Mouse (Mus musculus) midbrain, embryonic 13.5 days (tissue): ENCODE data around the gene Parn. TPM values are rescaled to one million over a fixed set of nuclear protein-coding genes. Genes with fewer than 3 reads are reported as not detected.

Experiments
- ATAC-seq: fragments of 200-750 bp; cut with Nextera tagmentation; 2 replicates; pipeline ENCODE4 v1.8.0; 2017; ENCODE audit warnings: mild to moderate bottlenecking, moderate TSS enrichment, moderate library complexity
- H3K27ac ChIP-seq: fragments of 300-500 bp; sonication (generic); 2 replicates; pipeline ENCODE4 v1.5.1; 2015; ENCODE audit warnings: inconsistent platforms, mild to moderate bottlenecking, moderate library complexity
- H3K27me3 ChIP-seq: fragments of 300-500 bp; sonication (generic); 2 replicates; pipeline ENCODE4 v1.6.1; 2015; ENCODE audit warnings: mild to moderate bottlenecking, inconsistent platforms
- H3K36me3 ChIP-seq: fragments of 300-500 bp; sonication (generic); 2 replicates; pipeline ENCODE4 v1.6.1; 2015; ENCODE audit warnings: mild to moderate bottlenecking, inconsistent platforms
- H3K4me1 ChIP-seq: fragments of 300-500 bp; sonication (generic); replicated peaks from 2 replicates; pipeline ENCODE4 v1.6.1; 2015; ENCODE audit warnings: inconsistent platforms
- H3K4me2 ChIP-seq: fragments of 300-500 bp; sonication (generic); replicated peaks from 2 replicates; pipeline ENCODE4 v1.6.1; 2015; ENCODE audit warnings: moderate library complexity, mild to moderate bottlenecking, inconsistent platforms
- H3K4me3 ChIP-seq: fragments of 300-500 bp; sonication (generic); replicated peaks from 2 replicates; pipeline ENCODE4 v1.5.1; 2015; ENCODE audit warnings: mild to moderate bottlenecking, inconsistent platforms
- H3K9ac ChIP-seq: fragments of 300-500 bp; sonication (generic); replicated peaks from 2 replicates; pipeline ENCODE4 v1.6.1; 2015; ENCODE audit warnings: mild to moderate bottlenecking, inconsistent platforms
- H3K9me3 ChIP-seq: fragments of 300-500 bp; sonication (generic); 2 replicates; pipeline ENCODE4 v1.6.1; 2016; ENCODE audit warnings: mild to moderate bottlenecking, inconsistent platforms
- whole genome bisulfite sequencing: fragments of 180-500 bp; shearing (Covaris S2); methylation state at CpG from one replicate; pipeline ENCODE4 v1.1.7; 2015; 5-methylcytosine and 5-hydroxymethylcytosine counted together
- polyA plus RNA-seq: library from polyadenylated mRNA; unstranded; fragments of >200 nt; fragmentation: Nextera tagmentation; extraction: Ambion mirVana; gene quantifications from 2 replicates; pipeline ENCODE4 v1.2.1, GENCODE M21; 2015

Gene Parn
- 37.7 and 39.9 TPM in 2 replicates for polyA plus RNA-seq

GRCm38 (mm10) chr16:13667878-13668343 lies at the start of gene Parn:
Gene Parn, minus strand, starts transcription at chr16:13668170.
- under 1% methylated on average over 35 of the region's 35 CpGs for WGBS
- peaks cover 19% of the 10 kb centered on the region for H3K36me3 ChIP-seq
- peak within 1 kb of the TSS; percentile 76 for H3K27ac ChIP-seq
- ATAC-seq = peak; percentile 89
- no peaks in the 10 kb centered on the region for H3K9me3 ChIP-seq
- peak within 1 kb of the TSS; percentile 80 for H3K4me3 ChIP-seq
- H3K4me1 ChIP-seq = peaks cover 23% of the 10 kb centered on the region
- H3K27me3 ChIP-seq = no peaks in the 10 kb centered on the region
- peak within 1 kb of the TSS; percentile 81 for H3K9ac ChIP-seq
- peak within 1 kb of the TSS; percentile 88 for H3K4me2 ChIP-seq

GRCm38 (mm10) chr16:13716821-13717553 lies 49.0 kb upstream of the Parn start:
- WGBS = 86% methylated on average over 2 of the region's 2 CpGs
- Histone ChIP-seq H3K27ac (no peak overlapping the region), H3K36me3 (no peaks in the 10 kb centered on the region), H3K9ac (no peak overlapping the region), H3K4me2 (no peak overlapping the region), H3K27me3 (no peaks in the 10 kb centered on the region), H3K9me3 (no peaks in the 10 kb centered on the region), H3K4me3 (no peak overlapping the region), H3K4me1 (no peaks in the 10 kb centered on the region)
- no peak for ATAC-seq

GRCm38 (mm10) chr16:13714910-13715309 lies 46.9 kb upstream of the Parn start:
- 90% methylated on average over 3 of the region's 3 CpGs for whole genome bisulfite sequencing
- no peaks in the 10 kb centered on the region for H3K36me3 ChIP-seq
- H3K4me3 ChIP-seq = no peak overlapping the region
- no peak overlapping the region for H3K9ac ChIP-seq
- no peak for ATAC-seq
- no peaks in the 10 kb centered on the region for H3K4me1 ChIP-seq
- no peaks in the 10 kb centered on the region for H3K27me3 ChIP-seq
- H3K27ac ChIP-seq = no peak overlapping the region
- H3K4me2 ChIP-seq = no peak overlapping the region
- H3K9me3 ChIP-seq = no peaks in the 10 kb centered on the region

- WGBS = 96% methylated on average over 10 of the region's 10 CpGs
- no peaks in the 10 kb centered on the region for H3K27me3 ChIP-seq
- H3K36me3 ChIP-seq = peaks cover 52% of the 10 kb centered on the region
- H3K4me1 ChIP-seq = no peaks in the 10 kb centered on the region
- H3K4me3 ChIP-seq = no peak overlapping the region
- H3K4me2 ChIP-seq = no peak overlapping the region
- no peak overlapping the region for H3K9ac ChIP-seq
- no peak for ATAC-seq
- no peak overlapping the region for H3K27ac ChIP-seq
- no peaks in the 10 kb centered on the region for H3K9me3 ChIP-seq
Measured at GRCm38 (mm10) chr16:13704676-13705075, 36.7 kb upstream of the Parn start.

- H3K9me3 ChIP-seq = no peaks in the 10 kb centered on the region
- 97% methylated on average over 7 of the region's 7 CpGs for WGBS
- no peaks in the 10 kb centered on the region for H3K4me1 ChIP-seq
- H3K36me3 ChIP-seq = peaks cover 74% of the 10 kb centered on the region
- no peak overlapping the region for H3K4me3 ChIP-seq
- no peak overlapping the region for H3K27ac ChIP-seq
- no peak overlapping the region for H3K4me2 ChIP-seq
- ATAC-seq = no peak
- no peak overlapping the region for H3K9ac ChIP-seq
- H3K27me3 ChIP-seq = no peaks in the 10 kb centered on the region
Measured at GRCm38 (mm10) chr16:13702184-13702583, 34.2 kb upstream of the Parn start.

GRCm38 (mm10) chr16:13698998-13699397 lies 31.0 kb upstream of the Parn start:
- ATAC-seq = no peak
- no peaks in the 10 kb centered on the region for H3K9me3 ChIP-seq
- H3K4me1 ChIP-seq = no peaks in the 10 kb centered on the region
- H3K27me3 ChIP-seq = no peaks in the 10 kb centered on the region
- WGBS = 94% methylated on average over 7 of the region's 7 CpGs
- H3K36me3 ChIP-seq = peaks cover 86% of the 10 kb centered on the region
- no peak overlapping the region for H3K9ac ChIP-seq
- H3K4me3 ChIP-seq = no peak overlapping the region
- no peak overlapping the region for H3K4me2 ChIP-seq
- H3K27ac ChIP-seq = no peak overlapping the region

- H3K4me2 ChIP-seq = no peak overlapping the region
- peaks cover 30% of the 10 kb centered on the region for H3K36me3 ChIP-seq
- H3K27ac ChIP-seq = no peak overlapping the region
- no peaks in the 10 kb centered on the region for H3K9me3 ChIP-seq
- WGBS = 93% methylated on average over 3 of the region's 3 CpGs
- no peak overlapping the region for H3K9ac ChIP-seq
- no peak overlapping the region for H3K4me3 ChIP-seq
- no peak for ATAC-seq
- H3K27me3 ChIP-seq = no peaks in the 10 kb centered on the region
- no peaks in the 10 kb centered on the region; the same call in 1 of the 2 replicates for H3K4me1 ChIP-seq
Measured at GRCm38 (mm10) chr16:13678601-13679319, 10.8 kb upstream of the Parn start.

- 89% methylated on average over 3 of the region's 3 CpGs for WGBS
- H3K27me3 ChIP-seq = no peaks in the 10 kb centered on the region
- no peaks in the 10 kb centered on the region for H3K9me3 ChIP-seq
- H3K36me3 ChIP-seq = peaks cover 27% of the 10 kb centered on the region
- H3K27ac ChIP-seq = no peak overlapping the region
- H3K4me3 ChIP-seq = no peak overlapping the region
- no peak overlapping the region for H3K4me2 ChIP-seq
- peaks cover 14% of the 10 kb centered on the region for H3K4me1 ChIP-seq
- ATAC-seq = no peak
- no peak overlapping the region for H3K9ac ChIP-seq
Measured at GRCm38 (mm10) chr16:13674511-13674910, 6.5 kb upstream of the Parn start.

GRCm38 (mm10) chr16:13673114-13673513 lies 5.1 kb upstream of the Parn start:
- 75% methylated on average over 5 of the region's 5 CpGs for WGBS
- H3K4me2 ChIP-seq = peak overlapping the region; percentile 85
- H3K4me3 ChIP-seq = peak overlapping the region; percentile 93
- peaks cover 19% of the 10 kb centered on the region for H3K4me1 ChIP-seq
- H3K27ac ChIP-seq = no peak overlapping the region
- H3K36me3 ChIP-seq = peaks cover 20% of the 10 kb centered on the region
- peak overlapping the region; percentile 97; the same call in 1 of the 2 replicates for H3K9ac ChIP-seq
- no peaks in the 10 kb centered on the region for H3K27me3 ChIP-seq
- ATAC-seq = no peak
- H3K9me3 ChIP-seq = no peaks in the 10 kb centered on the region

- Histone ChIP-seq H3K36me3 (peaks cover 14% of the 10 kb centered on the region), H3K4me3 (peak overlapping the region; percentile 93), H3K9ac (peak overlapping the region; percentile 97), H3K4me2 (peak overlapping the region; percentile 85), H3K27ac (peak overlapping the region; percentile 74), H3K9me3 (no peaks in the 10 kb centered on the region), H3K27me3 (no peaks in the 10 kb centered on the region), H3K4me1 (peaks cover 21% of the 10 kb centered on the region)
- 1% methylated on average over 20 of the region's 20 CpGs for WGBS
- peak; percentile 9 for ATAC-seq
Measured at GRCm38 (mm10) chr16:13672386-13672898, 4.5 kb upstream of the Parn start.

GRCm38 (mm10) chr16:13671685-13672385 lies 3.9 kb upstream of the Parn start, which contains the start of the genes Bfar and 3110001I22Rik:
Gene Bfar, plus strand, starts transcription at chr16:13671858.
Gene 3110001I22Rik, plus strand, starts transcription at chr16:13671929.
- peak within 1 kb of the TSS; percentile 85 for H3K4me2 ChIP-seq
- peak within 1 kb of the TSS; percentile 75 for H3K27ac ChIP-seq
- H3K36me3 ChIP-seq = peaks cover 8% of the 10 kb centered on the region
- no peaks in the 10 kb centered on the region for H3K27me3 ChIP-seq
- under 1% methylated on average over 54 of the region's 54 CpGs for WGBS
- H3K4me1 ChIP-seq = peaks cover 28% of the 10 kb centered on the region
- peak within 1 kb of the TSS; percentile 97 for H3K9ac ChIP-seq
- peak; percentile 95 for ATAC-seq
- H3K9me3 ChIP-seq = no peaks in the 10 kb centered on the region
- peak within 1 kb of the TSS; percentile 93 for H3K4me3 ChIP-seq
